Mouse (Mus musculus): ENCODE data around the gene Fnip2.

Gene Fnip2

GRCm38 (mm10) chr3:79527921-79528320 is 39.7 kb downstream of the Fnip2 start:
- peak; percentile 32 to 36 for DNase-seq

GRCm38 (mm10) chr3:79527521-79527920 is 40.1 kb downstream of the Fnip2 start:
- DNase-seq, result no peak

- no peak for DNase-seq
These were observed 44.2 kb downstream of the Fnip2 start for GRCm38 (mm10) chr3:79523349-79523748.

GRCm38 (mm10) chr3:79519862-79520261 is 47.7 kb downstream of the Fnip2 start:
- peak in 1 of 2 experiments; percentile 28 for DNase-seq

DNA sequence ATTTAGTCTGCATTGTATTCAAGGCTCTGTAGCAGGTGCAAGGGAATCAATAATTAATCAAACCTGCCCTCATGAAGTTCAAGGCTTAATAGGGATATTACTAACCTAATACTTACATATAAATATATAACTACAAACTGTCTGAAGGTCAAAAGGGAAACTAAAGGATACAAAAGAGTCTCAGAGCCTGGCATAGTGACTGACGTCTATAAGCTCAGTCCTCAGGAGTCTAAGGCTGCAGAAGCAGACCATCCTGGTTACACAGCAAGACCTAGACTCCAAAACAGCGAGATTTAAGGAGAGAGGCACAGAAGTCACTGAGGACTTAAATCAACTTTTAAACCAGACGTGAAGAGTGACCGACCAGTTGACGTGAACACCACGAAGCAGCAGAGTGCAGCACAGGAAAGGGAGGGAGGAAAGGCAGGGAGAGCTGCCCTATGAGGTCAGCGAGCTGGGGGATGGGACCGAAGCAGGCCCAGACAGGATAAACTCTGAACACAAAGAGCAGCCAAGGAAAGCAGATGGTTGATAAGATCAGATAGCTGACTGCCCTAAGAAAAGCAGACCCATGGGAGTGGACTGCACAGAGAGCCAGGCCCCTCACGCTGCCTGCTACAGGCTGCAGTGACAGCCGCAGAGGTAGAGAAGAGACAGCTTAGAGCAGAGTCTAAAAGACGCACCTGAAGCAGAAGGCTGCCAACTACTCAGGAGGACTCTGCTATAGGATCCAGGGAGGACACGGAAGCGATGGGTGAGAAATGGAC is 48.7 kb downstream of the Fnip2 start:
- peak; percentile 74 to 77 for DNase-seq

GRCm38 (mm10) chr3:79517884-79518591 is 49.6 kb downstream of the Fnip2 start:
- peak; percentile 73 to 75 for DNase-seq

- DNase-seq, result no peak
These were observed 50.6 kb downstream of the Fnip2 start for GRCm38 (mm10) chr3:79516958-79517357.

- peak; percentile 71 to 84 for DNase-seq
These were observed 51.3 kb downstream of the Fnip2 start for GRCm38 (mm10) chr3:79516099-79516920.

- DNase-seq, result no peak
These were observed 53.3 kb downstream of the Fnip2 start for GRCm38 (mm10) chr3:79514304-79514703.

GRCm38 (mm10) chr3:79501166-79501728 is 66.3 kb downstream of the Fnip2 start:
- no peak for DNase-seq

- DNase-seq, result no peak
These were observed 67.3 kb downstream of the Fnip2 start for GRCm38 (mm10) chr3:79500279-79500678.

GRCm38 (mm10) chr3:79496668-79497067 is 70.9 kb downstream of the Fnip2 start:
- no peak for DNase-seq

DNA sequence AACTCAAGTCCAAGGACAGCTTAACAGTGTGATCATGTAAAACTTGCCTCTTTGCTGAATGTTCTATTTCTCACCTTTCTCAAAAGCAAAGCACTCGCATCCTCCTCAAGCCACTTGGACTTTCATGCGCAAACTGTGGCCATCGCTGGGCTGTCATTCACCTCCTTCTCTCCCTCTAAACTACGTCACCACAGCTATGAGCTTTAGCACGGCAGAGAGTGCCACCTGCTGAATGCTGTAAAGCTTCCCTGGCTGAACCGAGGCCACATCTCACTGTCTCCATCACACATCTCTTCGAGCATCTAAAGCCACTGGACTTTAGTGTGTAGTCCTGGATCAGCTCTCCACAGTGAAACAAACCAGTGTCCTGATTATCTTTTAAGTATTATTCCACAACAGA is 72.4 kb downstream of the Fnip2 start:
- DNase-seq, result peak in 1 of 2 experiments; percentile 36

DNA sequence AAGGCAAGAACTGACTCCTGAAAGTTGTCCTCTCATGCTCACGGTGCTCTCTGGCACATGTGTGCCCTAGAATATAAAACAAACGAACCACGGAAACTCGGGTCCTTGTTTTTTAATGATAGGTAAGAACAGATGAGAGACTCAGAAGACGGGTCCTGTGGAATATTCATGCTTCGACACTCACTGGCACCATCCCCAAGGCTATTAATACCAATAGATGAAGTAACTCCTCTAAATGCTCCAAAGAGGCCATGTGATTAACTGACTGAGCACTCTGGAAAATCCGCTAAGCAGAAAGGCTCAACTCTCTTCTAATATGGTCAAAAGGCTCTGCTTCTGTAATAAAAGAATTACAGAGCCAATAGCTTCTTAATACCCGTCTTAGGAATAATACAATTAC is 73.6 kb downstream of the Fnip2 start:
- no peak for DNase-seq

- DNase-seq, result no peak
These were observed 74.5 kb downstream of the Fnip2 start for GRCm38 (mm10) chr3:79493064-79493463.

GRCm38 (mm10) chr3:79491614-79492013 is 76.0 kb downstream of the Fnip2 start:
- no peak for DNase-seq

GRCm38 (mm10) chr3:79490102-79490501 is 77.5 kb downstream of the Fnip2 start:
- DNase-seq, result no peak

GRCm38 (mm10) chr3:79488025-79488424 is 79.6 kb downstream of the Fnip2 start:
- no peak for DNase-seq

DNA sequence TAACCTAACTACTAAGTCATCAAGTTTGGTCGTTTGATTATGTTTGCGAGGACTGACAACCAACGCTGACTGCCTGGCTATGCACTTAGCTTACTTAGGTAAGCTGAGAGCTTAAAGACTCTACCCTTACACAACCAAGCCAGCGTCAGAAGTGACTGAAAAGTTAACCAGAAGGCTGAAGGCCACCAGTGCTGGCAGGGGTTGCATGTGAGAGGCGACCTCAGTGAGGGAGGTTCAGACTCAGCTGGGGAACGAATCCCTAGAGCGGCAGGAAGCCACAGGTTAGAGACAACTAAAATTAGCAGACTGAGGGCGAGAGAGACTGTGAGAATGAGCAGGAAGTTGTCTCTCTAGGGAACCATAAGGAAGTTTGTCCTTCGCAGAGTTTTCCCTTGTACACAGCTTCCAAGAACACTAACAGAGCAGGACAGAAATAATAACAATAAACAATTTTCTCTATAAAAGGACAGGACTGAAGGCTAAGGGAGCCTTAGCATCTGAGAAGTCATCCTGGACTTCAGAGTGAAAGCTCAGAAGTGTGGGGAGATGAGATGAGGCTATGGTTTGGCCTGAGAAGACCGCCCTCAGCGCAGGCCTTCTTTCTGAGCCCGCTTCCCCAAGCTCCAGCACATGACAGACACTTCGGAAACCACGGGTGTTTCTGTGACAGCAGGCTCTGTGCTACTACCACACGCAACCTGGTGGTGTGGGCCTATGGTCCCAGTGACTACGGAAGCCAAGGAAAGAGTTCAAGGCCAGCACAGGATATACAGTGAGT is 83.1 kb downstream of the Fnip2 start:
- no peak for DNase-seq

- peak; percentile 17 to 29 for DNase-seq
These were observed 88.7 kb downstream of the Fnip2 start for GRCm38 (mm10) chr3:79478880-79479279.

DNA sequence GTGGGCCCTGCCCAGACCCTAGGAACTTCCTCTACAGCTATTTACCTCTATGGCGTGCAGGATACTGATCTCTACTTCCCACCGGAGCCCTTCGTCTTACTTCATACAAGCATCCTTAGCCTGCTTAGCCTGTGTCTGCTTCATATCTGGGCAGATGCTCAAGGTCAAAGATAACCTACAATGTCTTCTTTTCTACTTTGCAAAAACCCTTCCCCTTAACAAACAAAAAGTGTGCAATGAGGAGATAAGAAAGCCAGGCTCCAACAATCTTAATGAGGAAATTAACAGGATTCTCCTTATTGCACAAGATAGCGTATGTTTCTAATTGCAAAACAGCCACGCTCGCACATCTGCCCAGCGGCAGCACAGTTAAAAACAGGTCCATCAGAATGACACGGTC is 89.2 kb downstream of the Fnip2 start:
- DNase-seq, result no peak

DNA sequence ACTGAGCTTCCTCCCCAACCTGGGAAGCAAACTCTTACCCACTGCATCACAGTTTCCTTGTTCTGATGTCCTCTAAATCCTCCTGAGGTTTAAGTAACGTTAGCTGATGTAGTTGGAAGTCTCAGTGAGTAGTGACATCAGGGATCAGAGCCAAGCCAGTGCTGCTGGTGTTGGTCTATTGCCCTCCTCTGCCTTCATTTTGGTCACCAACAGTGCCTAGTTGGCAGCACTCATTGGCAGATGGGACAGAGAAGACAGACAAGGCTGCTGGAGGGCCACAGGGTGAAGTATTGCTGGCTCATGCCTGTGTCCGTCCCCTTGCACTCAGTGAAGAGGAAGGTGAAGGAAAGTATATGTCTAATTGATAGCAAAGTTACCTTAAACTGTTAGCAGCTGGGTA is 91.6 kb downstream of the Fnip2 start:
- peak; percentile 54 to 70 for DNase-seq
